Mouse (Mus musculus) thymus, postnatal 25 days (tissue): ENCODE data around the gene Igf2bp2.

Experiments
- DNase-seq: peaks from one replicate; pipeline ENCODE4 v3.0.0; 2022

Gene Igf2bp2

GRCm38 (mm10) chr16:22162512-22163455 lies at the start of gene Igf2bp2:
Gene Igf2bp2 (minus strand): TSS chr16:22163299.
- DNase-seq, result peak; percentile 17

DNA sequence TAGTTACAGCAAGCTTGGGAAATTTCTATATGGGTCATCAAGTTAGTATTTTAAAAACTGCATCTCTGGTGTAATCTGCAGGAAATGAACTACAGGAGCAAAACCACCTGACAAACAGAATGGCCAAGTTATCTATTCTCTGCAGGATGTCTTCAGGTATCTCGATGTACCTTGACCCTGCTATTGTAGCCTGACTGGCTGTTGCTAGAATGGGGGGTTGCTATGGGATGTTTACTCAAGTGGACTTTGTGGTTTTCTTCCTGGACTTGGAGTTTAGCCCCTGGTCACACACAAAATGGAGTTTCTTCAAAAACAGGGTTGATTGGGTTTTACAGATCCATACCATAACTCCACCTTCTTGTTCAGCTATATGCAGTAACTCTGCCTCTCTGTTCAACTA lies 40.4 kb upstream of the Igf2bp2 start:
- no peak for DNase-seq

DNA sequence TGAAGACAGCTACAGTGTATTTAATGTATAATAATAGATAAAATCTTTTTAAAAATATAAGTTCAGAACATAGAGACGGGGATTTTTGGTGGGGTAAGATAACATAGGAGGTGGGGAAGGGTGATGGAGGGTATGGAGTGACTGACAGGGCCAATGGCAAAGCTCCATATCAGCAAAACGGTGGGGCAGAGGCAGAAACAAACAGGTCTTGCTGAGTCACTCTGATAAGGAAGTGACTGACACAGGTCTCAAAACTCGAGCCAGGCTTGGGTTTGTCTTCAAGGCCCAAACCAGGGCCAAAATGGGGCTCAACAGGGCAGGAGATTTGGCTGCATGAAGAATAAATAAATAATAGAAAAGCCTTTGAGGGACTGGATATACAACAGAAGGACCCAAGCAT lies 38.8 kb upstream of the Igf2bp2 start:
- DNase-seq, result no peak

DNA sequence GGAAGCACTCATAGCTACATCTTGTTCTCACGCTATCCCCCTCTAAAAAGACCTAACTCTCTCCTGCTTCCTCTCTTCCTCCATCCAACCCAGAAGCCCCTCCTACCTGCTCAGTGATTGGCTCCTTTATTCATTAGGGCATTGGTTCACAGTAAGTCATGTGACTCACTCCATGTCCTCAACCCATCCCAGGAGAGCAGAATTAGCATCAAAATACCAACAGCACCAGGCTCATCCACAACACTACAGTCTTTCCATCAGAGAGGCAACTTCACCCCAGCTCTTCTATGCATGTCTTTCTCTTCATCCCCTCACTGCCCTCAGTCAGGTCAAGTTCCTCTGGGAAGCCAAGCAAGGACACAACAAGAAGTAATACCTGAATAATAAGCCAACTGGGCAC lies 37.4 kb upstream of the Igf2bp2 start:
- no peak for DNase-seq

- no peak for DNase-seq
Observed at GRCm38 (mm10) chr16:22187366-22187765, 24.3 kb upstream of the Igf2bp2 start.

- no peak for DNase-seq
Observed at GRCm38 (mm10) chr16:22185411-22185810, 22.3 kb upstream of the Igf2bp2 start.

- DNase-seq, result no peak
Observed at GRCm38 (mm10) chr16:22184113-22184512, 21.0 kb upstream of the Igf2bp2 start.

DNA sequence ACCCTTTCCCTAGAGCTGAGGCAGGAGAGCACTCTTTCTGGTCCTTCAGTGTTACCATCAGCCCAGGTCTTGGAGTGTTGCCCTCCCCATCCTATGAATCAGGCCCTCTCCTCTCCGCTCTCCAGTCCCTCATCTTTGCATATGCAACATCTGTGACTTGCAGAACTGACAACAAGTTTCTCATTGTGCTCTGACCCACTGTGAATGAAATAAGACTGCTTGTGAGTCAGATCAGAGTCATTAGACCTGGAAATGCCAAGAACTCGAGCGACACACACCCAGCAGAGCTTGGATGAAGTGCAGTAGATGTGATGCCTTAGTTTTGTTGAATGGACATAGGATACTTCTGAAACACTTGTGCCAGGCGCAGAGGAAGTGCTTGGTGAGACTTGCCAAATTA lies 19.2 kb upstream of the Igf2bp2 start:
- DNase-seq, result no peak

DNA sequence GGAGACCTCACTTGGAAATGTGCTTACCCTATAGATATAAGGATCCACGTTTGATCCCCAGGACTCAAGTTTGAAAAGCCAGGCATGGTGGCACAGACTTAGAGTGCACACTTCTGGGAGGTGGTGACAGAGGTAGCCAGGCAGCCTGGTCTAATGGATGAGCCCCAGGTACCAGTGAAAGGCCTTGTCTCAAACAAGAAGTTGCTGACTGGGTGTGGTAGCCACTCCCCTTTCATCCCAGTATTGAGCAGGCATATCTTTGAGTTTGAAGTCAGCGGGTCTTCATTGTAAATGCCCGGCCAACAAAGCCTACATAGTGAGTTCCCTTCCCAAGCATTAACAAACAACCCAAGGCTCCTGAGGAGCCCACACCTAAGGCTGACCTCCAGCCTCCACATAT lies 15.7 kb upstream of the Igf2bp2 start:
- no peak for DNase-seq

DNA sequence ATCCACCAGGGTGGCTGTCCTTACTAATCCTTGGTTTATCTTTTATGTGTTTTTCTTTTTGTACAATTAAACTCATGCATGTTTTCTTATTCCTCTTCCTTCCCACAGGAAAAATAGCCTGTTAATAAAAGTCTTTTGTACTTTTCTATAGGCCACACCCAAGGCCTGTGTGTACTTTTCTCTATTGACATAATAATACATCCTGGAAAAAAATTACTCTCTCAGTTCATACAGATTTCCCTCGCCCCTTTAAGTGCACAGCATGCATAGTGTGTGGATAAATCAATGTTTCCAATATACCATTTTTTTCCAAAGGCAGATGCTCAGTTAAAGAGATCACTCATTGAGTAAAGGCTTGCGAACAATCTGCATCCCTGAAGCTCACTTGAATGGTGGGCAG lies 14.9 kb upstream of the Igf2bp2 start:
- no peak for DNase-seq

DNA sequence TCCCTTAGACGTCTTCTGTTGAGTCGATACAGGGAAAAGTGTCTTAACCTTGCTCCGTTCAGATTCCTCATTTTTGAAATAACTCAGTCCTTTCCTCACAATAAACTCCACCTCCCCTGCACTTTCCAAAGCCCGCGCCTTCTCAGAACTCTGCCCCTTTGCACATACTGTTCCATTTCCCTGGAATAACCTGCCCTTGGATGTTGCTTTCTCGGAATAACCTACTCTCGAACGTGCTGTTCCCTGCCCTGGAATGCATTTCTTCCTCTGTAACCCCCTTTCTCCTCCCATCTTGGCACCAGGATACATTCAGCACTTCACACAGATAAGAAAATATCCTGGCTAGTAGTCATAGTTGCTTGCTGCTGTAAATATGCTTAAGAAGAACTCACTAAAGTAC lies 5.6 kb upstream of the Igf2bp2 start:
- DNase-seq, result no peak

DNA sequence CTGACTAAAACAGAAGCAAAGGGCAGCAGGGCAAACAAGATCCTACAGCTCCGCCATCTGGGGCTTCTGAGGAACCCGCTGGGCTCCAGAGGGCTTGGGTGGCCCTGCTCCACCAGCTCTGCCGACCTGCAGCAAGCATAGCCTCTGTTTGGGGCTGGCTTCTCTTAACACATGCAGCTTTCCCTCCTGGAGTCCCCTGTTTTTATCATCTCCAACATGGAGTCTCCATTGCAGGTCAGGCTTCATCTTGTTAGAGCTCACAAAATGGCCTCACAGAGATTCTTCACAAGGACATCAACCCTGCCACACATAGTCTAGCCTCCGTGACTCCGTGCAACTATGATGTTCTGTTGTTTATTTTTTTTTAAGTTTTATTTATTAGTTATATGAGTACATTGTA lies 2.5 kb upstream of the Igf2bp2 start:
- no peak for DNase-seq

DNA sequence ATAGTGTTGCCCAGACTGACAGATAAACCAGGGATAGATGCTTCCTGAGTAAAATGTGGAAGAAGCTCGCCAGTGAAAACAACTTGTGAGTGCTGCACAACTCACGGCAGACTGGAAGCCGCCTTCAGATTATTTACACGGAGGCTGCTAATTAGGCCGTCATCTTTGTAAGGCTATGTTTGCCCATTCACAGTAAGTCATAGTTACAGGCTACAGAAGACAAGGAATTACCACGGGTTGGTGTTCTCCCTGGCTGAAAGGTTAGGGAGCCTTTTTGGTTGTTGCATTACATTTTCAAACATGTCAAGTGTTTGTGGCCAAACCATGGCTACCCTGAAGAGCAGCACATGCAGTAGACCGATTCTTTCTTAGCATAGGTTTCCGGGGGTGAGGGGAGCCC lies 1.3 kb upstream of the Igf2bp2 start:
- no peak for DNase-seq

GRCm38 (mm10) chr16:22163456-22163851 lies 355 bp upstream of the Igf2bp2 start:
- no peak for DNase-seq

GRCm38 (mm10) chr16:22162066-22162511 lies 1.0 kb downstream of the Igf2bp2 start:
- no peak for DNase-seq

DNA sequence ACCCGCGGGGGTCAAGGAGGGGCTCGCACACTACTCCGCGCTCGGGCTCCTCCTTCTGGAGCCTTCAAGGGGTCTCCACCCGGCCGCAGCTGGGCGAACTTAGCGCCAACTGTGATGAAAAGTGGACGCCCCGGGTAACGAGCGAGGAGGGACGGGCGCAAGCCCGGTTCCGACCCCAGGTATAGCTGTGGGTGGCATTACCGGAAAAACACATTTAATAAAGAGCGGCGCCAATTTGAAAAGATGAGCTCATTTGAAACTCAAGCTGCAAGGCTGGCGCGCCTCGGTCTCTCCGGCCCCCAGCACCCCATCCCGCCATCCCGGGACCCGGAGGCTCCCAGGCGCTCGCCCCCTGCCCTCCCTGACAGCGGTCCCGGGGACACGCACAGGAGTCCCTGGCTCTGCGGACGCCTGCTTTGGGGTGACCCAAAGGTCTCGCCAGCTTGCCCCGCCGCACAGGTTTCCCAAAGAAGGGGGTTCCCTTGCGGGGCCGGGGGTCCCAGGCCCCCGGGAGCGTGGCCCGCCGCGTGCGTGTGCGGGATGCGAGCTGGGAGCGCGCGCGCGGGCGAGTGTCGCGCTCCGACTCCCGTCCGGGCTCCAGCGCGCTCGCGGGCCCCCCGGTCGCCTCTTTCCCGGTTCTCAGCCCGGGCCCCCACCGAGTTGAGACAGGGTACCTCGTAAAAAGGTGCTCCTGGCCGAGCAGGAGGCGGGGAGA lies 1.6 kb downstream of the Igf2bp2 start:
- no peak for DNase-seq

DNA sequence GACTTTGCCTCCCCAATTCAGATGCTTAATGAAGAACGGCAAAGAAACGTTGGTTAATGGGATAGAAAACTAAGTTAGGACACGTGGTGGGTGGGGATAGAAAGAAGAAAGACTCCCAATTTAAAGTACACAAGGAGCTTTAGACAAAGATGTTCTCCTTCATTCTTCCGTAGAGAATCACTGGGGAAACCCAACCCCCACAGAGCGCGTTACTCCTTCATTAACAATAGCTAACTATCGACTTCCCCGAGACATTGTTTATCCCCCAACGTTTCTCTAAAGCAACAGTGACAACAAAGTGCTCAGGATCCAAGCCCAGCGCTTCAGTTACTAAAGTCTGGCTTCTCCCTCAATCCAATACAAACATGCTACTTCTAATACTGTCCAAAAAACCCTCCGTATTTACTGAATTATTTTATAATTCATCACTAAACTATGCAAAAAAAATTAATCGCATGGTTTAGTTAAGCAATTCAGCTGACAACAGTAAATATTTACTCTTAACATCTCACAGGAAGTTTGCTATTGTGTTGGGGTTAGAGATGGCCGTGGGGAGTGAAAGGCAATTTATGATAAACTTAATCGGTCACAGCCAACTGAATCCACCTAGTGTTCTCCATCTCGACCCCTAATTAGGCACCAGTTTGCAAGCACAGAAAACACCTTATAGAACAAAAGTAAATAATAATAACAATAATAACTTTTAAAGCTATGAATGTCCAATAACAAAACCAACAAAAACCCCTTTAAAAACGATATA lies 2.5 kb downstream of the Igf2bp2 start:
- no peak for DNase-seq

DNA sequence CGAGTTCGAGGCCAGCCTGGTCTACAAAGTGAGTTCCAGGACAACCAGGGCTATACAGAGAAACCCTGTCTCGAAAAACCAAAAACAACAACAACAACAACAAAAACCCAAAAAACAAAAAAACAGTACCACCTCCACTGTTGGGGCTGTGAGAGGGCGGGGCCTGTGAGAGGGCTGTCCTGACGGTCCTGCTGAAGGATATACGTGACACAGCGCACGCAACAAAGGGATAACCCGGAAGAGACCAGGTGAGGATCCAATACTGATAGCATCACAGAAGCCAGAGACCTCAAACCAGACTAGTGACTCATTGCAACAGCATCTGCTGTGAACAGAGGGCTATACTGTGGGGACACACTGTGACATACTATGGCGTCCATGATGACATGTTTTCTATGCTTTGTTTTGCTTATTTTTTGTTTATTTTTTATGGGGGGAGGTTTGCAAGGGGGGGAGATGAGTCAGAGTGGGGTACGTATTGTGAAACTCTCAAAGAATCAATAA lies 10.1 kb downstream of the Igf2bp2 start:
- DNase-seq, result no peak

- no peak for DNase-seq
Observed at GRCm38 (mm10) chr16:22151706-22152315, 11.3 kb downstream of the Igf2bp2 start.

DNA sequence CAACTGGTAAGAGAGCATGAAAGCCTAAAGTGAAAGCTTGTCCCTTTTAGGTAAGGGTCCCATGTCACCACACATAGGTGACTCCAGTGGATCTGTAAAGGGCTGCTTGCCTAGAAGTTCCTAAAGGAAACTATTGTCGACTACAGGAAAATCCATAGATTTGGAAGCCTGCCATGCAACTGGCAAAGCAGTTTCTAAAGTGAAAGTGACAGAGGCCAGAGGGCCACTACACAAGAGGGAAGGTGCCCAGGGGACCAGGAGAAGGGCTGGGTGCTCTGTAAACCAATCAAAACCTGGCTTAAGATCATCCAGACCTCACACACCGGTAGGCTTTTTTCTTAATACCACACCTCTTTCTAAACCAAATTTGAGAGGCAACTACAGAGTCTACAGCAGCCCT lies 12.7 kb downstream of the Igf2bp2 start:
- DNase-seq, result no peak

DNA sequence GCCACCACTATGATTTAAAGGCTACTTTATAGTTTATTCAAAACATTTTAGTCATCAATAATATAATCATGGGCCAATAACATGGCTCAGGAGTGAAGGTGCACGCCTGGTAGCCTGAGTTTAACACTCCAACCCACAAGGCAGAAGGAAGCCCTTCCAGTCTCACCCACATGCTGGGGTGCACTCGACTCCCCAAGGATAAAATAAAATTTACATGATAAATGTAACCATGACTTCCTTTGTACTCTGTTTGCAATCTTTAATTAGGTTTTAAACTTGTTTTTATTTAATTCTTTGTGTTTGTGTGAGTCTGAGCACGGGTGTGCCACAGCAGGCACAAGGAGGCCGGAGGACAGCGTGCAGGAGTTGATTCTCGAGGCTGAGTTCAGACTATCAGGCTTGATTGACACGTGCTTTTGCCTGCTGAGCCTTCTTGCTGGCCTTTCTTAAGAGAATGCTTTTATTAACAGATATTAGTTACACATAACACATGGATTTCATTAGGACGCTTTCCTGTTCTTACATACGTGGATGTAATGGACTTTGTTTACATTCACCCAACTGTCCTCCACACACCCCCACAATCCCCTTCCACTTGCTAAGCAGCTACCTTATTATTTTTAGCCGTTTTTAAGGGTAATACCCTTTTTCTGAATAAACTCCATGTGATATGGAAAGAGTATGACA lies 13.3 kb downstream of the Igf2bp2 start:
- DNase-seq, result no peak

DNA sequence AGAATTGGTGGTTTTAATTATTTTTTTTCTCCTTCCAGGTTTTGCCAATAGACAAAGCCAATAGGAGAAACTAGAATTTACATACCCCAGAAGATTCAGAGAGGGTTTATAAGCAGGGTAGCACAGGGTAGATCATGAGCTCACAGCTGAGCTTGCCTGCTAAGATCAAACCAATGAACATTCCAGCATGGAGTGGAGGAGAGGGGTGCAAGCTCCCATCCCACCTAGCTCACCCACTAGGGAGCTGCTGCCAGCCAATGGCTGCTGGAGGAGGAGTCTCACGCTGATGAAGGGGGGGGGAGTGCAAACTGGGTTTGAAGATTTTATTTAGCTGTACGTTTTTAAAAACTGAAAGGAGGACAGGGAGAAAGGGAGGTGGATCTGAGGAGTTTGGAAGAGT lies 14.0 kb downstream of the Igf2bp2 start:
- DNase-seq, result no peak
